Mouse (Mus musculus) Muller cell, postnatal 12 days (primary cell): Measurements from ENCODE around the gene Sept1.

Source experiments
- DNase-seq: peaks from one replicate; pipeline ENCODE4 v3.0.0-alpha.2; 2015; ENCODE audit errors: inconsistent ontology term

The Sept1 gene

DNA sequence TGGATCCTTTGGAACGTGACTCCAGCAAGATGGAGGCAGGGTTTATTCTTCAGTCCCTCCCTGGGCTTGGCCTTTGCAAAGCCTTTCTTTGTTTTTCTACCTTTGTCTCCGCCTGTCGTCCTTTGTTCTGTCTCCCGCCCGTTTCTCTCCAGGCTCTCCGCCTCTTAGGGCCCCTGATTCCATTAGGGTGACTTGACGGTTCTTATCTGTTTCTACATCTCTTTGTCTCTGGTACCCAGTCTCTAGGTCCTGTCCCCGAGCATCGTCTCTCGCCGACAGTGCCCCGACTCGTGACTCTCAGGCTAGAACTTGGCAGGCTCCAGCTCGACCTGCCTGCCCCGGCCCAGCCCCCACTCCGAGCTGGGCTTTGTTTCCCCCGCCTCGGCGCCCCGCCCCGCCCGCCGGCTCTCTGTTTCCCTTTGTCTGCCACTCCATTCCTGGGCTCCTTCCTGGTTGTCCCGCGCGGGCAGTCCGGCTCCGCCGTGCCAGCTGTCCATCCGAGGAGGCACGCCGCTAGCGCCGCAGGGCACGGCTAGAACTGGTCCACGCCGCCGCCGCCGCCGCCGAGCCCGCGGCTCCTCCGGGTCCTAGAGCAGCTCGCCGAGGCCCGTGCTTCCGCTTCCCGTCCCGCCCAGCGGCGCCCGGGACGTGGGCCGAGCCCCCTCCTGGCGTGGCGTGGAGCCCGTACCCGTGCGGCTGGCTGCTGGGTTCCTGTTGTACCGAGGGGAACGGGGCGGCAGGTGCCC is at the start of gene Sept1, which contains the start of gene Zfp553:
TSS of gene Sept1 (minus strand) at position 509 of the 746 bp plus-strand sequence.
TSS of gene Zfp553 (plus strand) at position 440 of the 746 bp plus-strand sequence.
- peak; percentile 96 for DNase-seq

DNA sequence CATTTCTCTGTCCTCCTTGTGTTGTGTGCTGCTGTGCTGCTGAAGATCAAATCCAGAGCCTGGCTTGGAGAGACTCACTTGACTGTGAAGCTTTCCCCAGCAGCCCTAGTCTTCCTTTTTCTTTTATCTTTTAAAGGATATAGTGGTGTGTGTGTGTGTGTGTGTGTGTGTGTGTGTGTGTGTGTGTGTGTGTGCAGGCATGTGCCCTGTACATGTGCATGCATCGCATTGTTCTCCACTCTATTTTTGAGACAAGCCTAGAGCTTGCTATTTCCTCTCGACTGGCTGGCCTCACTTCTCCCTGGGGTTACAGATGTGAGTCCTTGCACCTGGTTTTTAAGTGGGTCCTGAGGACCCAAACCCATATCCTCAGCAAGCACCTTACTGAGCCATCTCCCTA is 49.3 kb upstream of the Sept1 start:
- DNase-seq, result no peak

DNA sequence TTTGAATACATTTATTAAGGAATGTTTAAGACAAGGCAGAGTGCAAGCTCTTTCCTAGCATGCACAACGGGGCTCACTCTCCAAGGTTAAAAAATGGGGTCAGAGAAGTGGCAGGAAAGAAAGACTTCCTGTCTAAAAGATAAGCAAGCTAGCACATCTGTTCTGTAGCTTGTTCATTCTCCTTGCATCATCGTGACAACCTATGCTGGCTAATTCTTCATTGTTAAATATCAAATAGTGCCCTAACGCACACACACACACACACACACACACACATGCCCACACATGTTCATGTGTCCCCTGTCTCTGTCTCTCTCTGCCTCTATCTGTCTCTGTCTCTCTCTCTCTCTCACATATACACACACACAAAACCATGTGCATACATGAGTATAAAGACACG is 48.2 kb upstream of the Sept1 start:
- no peak for DNase-seq

DNA sequence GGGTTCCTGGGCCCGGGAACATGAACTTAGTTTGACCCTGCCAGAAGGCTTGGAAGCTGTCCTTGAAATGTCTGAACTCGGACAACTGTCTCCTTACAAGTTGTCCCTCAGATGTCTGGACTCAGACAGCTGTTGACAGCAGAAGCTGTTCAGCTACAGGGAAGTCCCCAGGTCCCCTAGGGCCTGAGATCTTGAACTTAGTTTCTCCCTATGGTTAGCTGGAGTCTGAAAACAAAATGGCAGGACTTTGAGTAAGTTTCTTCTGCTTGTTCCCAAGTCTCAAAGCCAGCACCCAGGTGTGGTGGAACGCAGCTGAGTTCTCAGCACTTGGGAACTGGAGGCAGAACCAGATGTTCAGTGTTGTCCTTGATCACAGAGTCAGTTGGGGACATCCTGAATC is 47.2 kb upstream of the Sept1 start:
- no peak for DNase-seq

DNA sequence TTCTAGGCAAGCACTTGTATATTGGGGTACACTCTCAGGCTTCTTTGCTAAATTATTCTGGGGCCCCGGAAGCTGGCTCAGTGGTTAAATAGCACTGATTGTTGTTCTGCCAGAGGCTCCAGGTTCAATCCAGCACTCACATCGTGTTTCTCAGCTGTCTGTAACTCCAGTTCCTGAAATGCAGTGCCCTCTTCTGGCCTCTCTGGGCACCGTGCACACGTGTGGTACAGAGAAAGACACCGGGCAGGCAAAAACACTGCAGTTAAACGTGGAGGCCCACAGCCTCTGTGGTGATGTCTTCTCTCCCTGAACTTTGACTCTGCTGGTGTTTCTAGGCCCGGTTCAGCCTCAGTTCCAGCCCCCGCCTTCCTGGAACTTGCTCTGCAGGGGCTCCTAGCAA is 45.4 kb upstream of the Sept1 start:
- peak; percentile 26 for DNase-seq

DNA sequence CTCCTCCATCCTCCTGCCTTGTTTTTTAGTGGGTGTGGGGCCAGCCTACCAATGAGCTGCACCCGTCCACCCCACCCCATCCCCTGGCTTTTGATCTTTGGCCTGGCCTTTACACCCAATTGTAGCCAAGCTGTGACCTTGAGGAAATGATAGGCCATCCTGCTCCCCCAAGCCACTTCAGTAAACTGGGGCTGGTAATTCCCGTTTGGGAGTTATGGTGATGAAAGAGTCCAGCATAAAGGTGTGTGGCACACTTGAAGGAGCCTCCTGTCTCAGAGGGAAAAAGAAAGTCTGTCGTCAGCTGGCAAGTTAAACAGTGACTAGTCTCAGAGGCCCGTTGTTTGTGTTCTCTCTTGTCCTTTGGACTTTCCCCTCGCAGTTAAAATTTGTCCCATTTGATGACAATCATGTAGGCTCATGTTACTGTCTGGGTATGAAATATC is 43.6 kb upstream of the Sept1 start:
- no peak for DNase-seq

DNA sequence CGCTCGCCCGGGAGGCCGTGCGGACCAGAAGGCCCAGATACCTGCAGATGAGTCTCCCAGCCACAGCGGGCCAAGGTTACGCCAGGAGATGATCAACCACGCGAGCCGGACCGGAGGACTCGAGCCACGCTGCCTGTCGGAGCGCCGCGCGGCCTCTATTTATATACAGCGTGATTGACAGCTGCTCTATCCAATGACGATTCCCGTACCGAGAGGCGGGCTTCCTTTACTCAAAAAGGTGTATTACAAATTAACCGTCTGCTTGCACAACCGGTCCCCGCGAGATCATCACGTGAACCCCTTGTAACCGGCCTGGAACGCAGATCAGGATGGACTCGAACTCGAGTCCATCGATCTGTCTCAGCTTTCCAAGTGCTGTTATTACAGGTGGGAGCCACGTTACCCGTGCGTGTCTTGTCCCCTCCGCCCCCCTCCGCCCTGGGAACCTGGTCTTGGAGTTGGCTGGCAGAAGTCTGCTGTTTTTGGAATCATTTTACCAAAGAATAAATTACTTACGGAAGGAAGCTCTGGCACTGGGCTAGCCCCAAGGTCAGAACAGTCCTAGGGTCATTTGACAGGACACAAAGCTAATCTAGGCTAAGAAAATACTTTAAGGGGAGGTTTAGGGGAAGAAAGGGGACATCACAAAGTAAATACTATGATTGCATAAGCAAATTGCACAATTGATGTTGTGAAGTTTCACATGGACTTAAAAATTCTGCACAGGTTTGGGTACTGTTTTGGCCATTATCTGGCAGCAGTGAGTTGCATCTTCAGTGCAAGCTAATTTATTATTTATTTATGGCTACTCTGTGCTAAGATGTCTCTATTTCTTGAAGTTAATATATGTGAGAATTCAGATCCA is 41.2 kb upstream of the Sept1 start, which contains the start of gene Sephs2:
TSS of gene Sephs2 (minus strand) at position 131 of the 865 bp plus-strand sequence.
- peak; percentile 89 for DNase-seq

DNA sequence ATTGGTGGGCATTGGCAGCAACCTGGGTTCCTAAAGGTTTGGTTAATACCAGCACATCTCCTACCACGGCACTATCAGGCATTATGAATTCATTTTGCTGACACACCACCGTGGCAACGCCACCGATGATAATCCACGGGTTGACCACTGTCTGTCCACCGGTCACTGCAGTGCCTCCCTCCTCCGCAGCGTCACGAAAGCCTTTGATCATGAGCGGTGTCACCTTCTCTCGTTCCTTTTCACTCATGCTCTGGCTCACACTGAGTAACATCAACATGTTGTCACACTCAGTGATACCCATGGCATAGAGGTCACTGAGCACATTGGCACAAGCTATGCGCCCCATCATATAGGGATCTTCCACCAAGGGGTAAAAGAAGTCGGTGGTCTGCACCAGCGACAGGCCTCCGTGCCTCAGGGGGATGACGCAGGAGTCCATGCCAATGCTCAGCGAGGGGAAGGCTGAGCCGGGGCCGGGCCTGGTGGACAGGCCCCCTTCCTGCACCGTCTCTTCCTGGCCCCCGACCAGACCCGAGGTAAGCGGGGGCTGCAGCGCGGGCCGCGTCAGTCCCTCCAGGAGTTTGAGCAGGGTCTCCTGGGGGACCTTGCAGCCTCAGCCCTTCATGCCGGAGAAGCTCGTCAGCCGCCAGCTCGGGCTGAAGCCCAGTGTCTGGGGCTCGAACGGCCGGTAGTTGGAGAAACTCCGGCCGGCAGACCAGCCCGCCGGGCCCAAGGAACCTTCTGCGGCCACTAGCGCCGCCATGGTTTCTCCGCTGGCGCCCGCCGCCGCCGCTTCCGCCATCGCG is 40.4 kb upstream of the Sept1 start:
- DNase-seq, result peak; percentile 65

DNA sequence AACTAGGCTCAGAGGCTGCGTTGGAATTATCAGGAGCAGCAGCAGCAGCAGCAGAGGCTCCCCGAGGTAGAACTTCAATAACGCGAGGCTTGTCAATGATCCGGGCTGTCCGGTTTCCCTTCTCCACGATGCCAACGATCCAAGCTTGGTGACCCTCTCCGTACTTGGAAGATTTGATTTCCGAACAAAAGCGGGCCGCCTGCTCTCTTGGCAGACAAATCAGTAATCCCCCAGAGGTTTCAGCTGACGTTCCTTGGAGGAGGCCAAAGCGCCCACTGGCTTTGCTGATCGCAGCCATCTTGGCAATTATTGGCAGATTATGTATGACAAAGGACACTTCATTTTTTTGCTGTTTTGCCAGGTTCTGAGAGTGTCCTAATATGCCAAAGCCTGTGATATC is 39.6 kb upstream of the Sept1 start:
- DNase-seq, result no peak

DNA sequence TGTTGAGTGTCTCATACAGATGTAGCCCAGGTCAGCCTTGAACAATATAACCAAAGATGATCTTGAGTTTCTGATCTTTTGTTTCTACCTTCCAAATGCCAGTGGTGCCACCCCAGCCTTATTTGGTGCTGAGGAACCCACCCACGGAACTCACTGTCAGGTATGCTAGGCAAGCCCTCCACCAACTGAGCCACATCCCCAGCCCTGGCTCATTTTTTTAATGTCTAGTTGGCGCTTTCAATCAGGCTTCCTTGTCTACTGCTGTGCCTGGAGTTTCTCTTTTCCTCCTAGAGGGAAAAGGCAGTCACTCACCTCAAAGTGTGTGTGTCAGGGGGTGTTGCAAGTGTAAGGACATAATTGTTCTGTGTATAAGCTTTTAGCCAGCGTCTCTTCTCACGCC is 38.2 kb upstream of the Sept1 start:
- DNase-seq, result no peak

DNA sequence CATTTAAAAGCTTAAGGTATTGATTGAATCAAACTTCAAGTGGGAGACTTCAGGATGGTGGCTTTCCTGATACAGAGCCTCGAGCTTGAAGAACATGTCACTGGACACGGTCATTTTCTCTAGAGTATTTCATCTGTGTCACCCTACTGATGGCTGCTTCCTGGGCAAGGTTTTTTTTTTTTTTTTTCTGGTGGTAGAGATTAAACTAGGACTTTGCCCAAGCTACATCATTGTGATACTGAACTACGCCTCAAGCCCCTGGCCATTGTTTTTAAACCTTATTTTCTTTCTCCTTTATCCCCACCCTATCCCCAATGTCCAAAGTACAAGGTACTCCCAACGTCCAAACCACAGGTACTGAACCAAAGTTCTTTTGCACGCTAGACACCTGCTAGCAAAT is 37.7 kb upstream of the Sept1 start:
- DNase-seq, result no peak

DNA sequence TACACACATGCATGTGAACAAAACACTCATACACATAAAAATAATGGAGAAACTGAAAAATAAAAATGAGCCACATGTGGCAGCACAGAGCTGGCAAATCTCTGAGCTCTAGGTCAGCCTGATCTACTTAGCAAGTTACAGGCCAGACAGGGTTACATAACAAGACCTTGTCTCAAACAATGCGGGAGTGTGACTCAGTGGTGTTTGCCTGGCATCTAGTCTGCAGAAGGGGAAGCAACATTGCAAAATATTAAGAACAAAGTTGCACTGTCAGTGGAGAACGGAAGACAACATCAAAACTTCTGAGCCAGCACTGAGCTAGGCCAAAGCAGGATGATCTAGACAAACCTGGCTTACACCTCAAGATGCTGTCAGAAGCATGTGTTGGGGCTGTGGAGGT is 37.3 kb upstream of the Sept1 start:
- DNase-seq, result peak; percentile 60

DNA sequence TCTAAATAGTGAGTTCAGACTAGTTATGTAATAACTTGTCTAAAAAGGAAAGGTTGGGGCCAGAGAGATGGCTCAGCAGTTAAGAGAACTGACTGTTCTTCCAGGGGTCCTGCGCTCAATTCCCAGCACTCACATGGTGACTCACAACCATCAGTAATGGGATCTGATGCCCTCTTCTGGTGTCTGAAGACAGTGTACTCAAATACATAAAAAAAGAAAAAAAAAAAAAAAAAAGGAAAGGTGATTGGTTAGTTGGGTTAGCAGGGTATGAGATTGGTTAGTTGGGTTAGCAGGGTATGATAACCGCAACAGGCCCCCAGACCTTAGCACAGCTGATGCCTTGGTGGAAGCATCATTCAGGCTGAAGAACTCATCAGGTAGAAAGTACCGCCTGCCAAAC is 30.6 kb upstream of the Sept1 start:
- no peak for DNase-seq

DNA sequence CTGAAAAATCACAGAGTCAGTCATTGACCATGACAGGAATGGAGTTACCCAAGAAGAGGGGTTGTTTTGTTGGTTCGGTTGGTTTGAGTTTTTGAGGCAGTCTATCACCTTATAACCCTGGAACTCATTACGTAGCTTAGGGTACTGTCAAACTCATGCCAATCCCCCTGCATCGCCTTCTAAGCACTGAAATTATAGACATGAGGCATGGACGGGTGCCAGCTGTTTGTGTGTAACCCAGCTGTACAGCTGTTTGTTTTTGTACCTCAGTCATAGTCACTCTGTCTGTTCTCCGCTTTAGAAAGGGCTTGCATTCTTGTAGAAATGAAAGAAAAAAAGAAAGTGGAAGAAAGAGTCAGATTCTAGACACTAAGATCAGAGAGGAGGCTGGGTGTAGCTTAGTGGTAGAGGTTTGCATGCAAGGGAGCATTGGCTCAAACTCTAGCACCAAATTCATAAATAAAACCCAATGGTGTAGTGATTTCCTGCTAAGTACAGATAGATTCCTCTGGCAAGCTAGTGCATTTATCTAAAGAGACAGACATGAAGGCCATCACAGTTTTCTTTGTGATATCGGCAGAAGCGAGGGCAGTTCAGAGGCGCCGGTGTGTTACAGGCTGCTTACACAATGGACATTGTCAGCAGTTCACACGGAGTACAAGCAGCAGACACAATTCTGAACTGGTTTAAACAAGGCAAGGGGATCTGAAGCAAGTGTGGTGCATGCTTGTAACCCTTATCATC is 29.5 kb upstream of the Sept1 start:
- no peak for DNase-seq

DNA sequence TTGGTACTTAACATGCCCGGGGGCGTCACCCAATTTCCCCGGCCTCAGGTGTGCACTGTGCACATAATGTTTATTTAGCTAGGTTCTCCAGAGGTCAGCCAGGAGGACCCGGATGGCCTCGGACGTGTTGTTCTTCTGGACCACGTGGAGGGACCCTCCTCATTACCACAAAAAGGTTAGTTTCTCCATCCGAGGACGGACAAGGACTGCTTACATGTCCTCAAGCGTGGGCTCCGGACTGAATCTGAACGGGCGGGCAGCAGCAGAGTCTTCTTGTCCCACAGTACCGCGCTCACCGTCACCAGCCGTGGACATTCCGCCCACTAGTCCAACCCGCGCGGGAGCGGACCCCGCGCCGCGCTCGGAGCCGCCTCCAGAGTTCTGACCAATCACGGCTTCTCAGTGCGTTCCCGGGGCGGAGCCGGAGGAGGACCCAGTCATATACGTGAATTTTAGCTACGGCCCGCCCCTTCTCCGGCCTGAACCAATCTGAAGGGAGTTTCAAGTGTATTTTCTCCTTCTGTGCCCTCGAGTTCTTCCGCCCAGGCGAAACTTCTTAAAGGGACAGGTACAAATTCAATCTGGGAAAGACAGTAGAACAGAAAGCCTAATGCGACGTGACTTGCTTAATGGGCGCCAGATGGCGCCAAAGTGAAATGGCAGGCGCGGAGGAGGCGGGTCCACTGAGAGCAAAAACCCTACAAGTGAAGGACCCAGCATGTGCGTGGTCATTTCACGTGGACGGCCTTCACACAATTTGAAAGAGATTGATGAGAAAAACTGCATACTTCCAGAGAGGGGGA is 27.6 kb upstream of the Sept1 start, which contains the start of gene Dctpp1:
TSS of gene Dctpp1 (minus strand) at position 401 of the 803 bp plus-strand sequence.
- DNase-seq, result peak; percentile 99

DNA sequence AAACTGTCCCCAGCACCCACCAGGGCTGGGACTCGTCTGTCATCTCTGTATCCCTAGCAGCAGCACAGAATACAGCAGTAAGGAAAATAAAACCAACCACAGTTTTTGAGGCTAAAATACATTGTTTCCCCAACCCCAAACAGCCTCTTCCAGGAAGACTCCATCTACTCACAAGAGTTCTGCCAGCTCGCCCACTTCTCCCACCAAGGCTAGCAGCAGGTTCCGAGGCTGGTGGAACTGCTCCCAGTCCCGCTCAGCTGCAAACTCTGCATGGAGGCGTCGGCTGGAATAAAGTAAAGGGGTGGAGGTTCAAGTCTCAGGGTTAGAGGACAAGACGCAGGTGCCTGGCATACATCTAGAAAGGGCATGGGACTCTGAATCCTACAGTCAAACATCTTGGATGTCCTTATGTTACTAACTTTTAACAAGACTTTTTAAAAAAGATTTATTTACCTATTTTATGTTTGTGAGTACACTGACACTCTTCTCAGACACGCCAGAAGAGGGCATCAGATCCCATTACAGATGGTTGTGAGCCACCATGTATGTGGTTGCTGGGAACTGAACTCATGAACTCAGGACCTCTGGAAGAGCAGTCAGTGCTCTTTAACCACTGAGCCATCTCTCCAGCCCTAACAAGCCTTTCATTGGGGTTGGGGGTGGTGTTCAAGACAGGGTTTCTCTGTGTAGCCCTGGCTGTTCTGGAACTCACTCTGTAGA is 26.4 kb upstream of the Sept1 start:
- DNase-seq, result no peak

DNA sequence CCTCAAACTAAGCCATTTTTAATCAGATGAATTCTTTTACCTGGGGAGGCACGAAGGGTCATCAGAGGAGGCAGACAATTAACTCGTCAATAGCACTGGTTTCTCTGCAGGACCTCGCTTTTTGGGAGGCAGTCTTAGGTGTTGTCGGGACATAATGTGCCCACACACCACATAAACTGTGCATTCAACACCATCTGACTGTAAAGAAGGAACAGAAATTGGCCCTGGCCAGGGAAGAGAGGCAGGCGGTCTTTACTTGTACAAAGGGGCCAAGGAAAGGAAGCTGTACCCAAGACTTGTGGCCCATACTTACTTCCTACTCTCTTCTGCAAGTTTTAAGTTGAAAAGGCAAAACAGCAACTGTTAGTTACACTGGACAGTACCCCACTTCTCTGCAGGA is 23.6 kb upstream of the Sept1 start:
- no peak for DNase-seq

DNA sequence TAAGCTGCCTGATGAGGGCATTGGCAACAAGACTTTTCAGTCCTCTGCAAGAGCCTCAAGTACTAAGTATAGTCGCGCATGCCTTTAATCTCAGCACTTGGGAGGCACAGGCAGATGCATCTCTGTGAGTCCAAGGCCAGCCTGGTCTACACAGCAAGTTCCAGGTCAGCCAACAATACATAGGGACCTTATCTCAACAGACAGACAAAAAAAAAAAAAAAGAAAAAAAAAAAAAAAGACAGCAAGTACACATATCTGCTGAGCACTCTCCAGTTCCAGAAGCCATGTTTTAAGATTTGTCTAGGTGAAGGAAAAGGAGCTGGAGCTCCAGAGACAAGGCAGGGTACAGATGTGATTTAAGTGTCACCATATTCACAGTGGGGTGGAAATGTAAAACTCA is 23.0 kb upstream of the Sept1 start:
- no peak for DNase-seq

DNA sequence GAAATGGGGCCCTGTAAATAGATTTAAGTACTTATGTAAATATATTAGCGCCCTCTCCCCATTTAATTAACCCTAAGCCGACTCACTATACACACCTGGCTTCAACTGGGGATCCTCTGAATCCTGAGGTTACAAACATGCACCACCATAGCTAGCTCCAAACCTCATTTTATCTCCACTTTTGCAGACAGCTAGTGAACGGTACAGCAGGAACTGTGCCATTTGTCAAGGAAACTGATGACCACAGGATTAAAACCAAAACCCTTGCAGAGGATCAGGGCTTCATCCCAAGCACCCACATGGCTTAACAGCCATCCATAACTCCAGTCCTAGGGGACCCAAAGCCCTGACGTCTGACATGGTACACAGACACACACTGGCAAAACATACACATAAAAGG is 22.1 kb upstream of the Sept1 start:
- DNase-seq, result no peak
